Mouse (Mus musculus): ENCODE results near the gene Serpina12.

DNA sequence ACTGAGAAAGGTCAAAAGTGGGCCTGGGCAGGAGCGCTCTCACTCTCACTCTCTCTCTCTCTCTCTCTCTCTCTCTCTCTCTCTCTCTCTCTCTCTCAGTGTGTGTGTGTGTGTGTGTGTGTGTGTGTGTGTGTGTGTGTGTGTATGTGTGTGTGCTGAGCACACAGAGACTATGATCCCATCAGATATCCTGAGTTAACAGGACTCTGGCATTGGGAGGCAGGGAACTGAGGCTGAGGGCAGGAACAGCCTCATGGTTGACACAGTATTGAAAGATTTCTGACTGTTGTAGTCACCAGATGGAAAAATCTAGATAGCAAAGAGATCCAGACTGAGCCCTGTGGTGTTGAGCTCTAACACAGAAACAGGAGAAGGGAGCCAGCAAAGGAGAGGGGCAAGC, 10.5 kb downstream of the Serpina12 start:
- no peak for TF ChIP-seq CTCF (IDR thresholded peaks at IDR 0.05; ENCODE audit: low read depth)
- TF ChIP-seq EP300 (IDR thresholded peaks at IDR 0.05; ENCODE audit: low read depth), result no peak
